Mouse (Mus musculus) spleen, adult 2 months (tissue): Measurements from ENCODE around the gene Dennd5b.

Source experiments
- CTCF ChIP-seq: fragments of 200-500 bp; IDR thresholded peaks from 2 replicates; pipeline ENCODE4 v1.5.1; 2011; ENCODE audit warnings: mild to moderate bottlenecking, inconsistent platforms; ENCODE audit not compliant: insufficient read depth, insufficient read length, insufficient replicate concordance; ENCODE audit errors: extremely low read depth
- POLR2A ChIP-seq: fragments of 200-500 bp; IDR thresholded peaks from 2 replicates; pipeline ENCODE4 v1.6.1; 2011; ENCODE audit warnings: low read depth, low read length, inconsistent platforms

DNA sequence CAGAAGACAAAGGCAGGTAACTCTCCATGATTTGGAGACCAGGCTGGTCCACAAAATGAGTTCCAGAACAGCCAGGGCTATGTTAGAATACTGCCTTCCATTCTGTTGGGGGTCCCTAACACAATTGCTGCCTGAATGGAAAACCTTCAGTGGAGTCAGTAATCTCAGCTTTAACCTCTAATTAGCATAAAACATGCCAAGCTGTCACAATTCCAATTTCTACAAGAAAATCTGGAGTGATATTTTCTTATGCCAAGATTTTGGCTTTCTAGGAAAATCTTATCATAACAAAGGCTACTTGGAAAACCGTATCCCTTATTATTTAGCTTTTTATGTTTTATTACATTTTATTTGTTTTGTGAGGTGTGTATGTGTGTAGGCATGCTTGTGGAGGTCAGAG is 2.0 kb upstream of the Dennd5b start:
- TF ChIP-seq POLR2A, result no peak
- no peak for TF ChIP-seq CTCF
